Mouse (Mus musculus) layer of hippocampus, adult 18-20 months (tissue): ENCODE measurements around the gene Tfap2b. TPM values are rescaled to one million over a fixed set of nuclear protein-coding genes. Genes with fewer than 3 reads are reported as not detected.

ENCODE experiments used
- DNase-seq, 2 experiments: peaks; one replicate each; pipeline ENCODE4 v3.0.0; 2022; ENCODE audit warnings: low spot score in 2 of 2
- total RNA-seq, 2 experiments: library from RNA; stranded (reverse); gene quantifications; 2 replicates each; pipeline ENCODE4 v1.2.3; 2021

Gene Tfap2b
- total RNA-seq, 2 experiments from 2014 or later, result 0.15 TPM; not detected in 1

DNA sequence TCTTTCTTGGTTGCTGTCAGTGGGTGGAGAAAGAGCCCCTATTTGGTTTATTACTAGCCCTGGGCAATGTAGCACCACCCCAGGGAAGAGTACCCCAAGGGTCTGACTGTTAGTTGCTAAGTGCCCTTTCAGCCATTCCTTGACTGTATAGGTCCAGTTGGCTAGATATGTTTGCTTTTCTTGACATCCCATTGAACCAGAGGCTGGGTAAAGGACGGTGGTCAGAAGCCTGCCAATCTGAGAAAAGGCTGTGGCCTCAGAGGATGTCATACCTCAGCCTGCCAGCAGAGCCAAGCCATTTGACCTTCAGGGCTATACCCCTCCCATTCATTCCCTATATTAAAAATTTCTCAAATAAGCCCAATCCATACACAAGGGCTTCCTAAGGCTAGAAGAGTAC lies 24.0 kb downstream of the Tfap2b start:
- no peak for DNase-seq

DNA sequence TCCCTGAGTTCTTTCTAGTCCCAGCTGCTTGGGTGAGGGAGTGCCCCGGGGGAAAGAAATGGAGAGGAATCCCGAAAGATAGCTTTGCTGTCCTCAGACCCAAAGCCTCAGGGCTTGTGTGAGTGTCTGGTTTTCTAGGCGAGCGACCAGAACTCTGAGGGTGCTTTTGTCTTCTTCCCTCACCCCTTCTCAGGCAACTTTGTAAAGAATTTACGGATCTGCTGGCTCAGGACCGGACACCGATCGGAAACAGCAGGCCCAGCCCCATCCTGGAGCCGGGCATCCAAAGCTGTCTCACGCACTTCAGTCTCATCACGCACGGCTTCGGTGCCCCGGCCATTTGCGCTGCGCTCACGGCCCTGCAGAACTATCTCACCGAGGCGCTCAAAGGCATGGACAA lies 25.1 kb downstream of the Tfap2b start:
- DNase-seq, result no peak

DNA sequence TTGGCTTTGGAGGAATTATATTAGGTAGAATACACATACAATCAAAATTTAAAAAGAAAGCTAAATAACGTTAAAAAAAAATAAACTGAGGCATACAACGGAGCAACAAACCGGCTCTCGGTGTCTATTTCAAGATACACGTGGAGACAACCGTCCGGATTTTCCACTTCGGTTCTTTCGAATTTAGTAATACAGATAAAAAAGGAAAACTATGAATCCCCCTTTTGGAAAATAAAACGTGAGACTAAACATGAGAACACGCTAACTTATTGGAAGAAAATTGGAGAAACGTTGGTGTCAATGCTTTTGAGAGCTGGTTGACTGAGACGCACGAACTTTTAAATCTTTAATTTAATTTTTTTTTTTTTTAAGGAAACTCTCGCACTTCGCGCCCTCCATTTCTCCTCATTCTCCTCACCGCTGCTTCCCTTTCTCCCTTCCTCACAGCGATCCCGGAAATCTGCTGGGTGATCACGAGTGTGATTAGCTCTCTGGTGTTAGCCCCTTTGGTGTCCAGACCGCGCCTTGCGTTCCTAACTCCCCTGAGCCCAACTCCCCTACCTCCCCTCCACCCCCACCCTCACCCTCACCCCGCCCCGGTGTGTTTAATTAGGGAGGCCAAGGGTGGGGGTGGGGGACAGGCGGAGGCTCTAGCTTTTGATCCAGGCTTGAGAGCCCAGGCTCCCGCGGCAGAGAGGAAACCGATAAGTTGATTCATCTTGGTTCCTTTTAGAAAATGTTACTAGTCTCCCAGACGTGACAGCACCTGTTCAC lies 25.9 kb downstream of the Tfap2b start:
- no peak for DNase-seq

DNA sequence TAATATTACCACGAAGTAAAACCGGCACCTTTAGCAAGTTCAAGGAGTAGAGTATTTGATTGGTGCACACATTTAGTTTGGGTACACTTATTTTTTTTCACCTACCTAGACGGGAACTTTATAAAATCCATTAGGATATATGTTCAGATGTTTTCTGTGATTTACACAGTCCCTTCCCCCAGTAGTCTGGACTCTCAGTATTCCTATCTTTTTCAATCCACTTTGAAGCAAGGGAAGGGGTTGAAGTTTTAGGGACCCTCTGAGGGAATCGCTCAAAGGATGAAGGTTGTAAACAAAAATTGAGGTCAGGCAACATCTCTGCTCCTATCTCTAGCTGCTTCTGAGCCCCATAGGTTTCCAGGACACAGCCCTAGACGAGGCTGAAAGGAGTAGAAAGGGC lies 27.3 kb downstream of the Tfap2b start:
- DNase-seq, result no peak

DNA sequence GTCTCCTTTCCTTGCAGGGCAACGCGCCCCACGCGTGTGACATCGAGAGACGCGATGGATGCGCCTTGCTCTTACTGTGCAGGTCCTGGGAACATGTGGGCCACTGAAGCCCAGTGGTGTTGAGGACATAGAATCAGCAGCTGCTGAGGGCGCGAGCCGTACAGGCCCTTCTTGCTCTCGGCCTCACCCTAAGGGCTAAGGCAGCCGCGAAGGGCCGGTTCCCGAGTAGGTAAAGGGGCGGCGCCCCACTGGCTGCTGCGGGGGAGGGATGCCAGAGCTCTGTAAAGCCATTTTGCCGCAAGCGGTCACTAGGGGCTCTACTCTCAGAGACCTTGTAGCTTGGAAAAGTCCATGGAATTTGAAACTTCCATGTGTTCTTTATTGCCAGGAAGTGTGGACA lies 27.9 kb downstream of the Tfap2b start:
- no peak for DNase-seq

DNA sequence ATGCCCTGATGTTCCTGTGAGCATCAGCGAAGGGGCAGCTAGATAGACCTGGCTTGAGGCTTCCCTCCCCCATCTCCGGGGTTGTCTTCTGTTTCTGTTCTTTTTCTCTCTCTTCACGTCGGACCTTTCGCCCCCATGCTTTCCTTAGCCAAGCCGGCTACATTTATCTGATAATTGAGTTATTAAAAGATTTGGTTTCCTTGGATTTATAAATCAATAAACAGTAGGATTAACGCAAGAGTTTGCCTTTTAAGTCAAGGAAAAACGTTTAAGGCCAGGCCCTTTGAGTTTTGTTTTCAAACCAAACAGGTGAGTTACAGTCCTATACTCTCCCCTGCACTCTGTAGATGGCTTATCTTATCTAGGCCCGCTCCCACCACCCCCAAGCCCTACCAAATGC lies 28.3 kb downstream of the Tfap2b start:
- DNase-seq, result no peak

DNA sequence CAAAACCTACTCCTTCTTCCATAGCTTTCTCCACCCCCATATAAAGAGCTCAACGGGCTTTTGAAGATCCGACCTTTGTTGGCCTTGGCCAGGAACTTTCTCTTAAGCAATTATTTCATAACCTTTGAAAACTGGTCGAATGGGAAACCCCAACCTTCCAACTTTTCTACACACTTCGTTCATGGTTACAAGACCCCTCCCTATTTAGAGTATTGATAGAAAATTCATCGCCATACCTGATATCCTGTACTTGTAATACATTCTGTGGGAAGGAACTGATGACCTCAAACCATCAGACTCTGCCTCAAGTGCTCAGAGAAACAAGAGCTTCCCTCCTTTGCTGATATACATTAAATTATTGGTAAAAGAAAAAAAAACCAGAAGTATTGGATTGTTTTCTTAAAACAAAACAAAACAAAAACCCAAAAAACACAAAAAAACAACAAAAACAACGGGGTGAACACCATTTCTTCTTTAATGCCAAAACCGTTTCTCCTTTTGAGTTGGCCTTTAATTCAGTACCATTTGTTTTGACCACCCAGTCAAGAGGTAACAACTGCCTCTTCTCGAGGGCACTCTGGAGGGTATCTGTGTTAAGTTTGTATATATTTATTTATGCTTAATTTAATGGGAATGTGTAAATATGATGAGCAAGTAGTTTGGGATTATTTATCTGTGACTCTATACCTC lies 29.2 kb downstream of the Tfap2b start:
- no peak for DNase-seq

DNA sequence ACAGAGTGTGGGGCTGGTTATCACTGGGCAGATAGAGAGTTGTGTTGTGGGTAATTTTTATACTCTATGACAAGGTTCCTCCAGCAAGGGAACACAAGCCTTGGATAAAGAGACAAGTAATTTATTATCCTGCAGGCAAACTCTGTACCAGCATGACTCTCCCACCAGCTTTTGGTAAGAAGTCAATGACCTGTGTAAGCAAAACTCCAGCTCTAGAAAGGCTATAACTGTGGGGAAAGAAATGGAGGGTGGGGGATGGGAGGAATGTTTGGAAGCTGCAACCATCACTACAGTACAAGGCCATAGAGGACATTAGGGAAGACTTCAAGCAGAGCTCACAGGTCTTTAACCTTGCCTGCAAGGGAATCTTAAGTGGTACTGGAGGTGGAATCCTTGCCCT lies 31.3 kb downstream of the Tfap2b start:
- no peak for DNase-seq

DNA sequence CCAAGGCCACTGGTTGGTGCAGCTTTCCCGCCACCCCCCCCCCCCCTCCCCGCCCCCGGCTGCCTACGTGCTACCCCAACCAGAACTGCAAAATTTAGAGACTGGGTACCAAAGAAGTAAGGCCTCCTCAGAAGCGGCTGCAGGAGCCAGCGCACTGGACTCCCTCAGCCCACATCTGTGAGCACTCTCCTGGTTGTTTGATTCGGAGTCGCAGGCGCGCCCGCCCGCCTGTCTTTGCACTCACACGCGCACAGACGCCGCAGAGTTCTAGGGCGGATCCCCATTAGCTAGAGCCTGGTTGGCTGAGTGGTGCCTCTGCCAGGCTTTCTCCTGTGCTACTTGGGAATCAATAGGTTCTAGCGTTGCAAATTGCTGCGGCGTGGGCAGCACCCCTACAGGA lies 32.6 kb downstream of the Tfap2b start:
- DNase-seq, result no peak

DNA sequence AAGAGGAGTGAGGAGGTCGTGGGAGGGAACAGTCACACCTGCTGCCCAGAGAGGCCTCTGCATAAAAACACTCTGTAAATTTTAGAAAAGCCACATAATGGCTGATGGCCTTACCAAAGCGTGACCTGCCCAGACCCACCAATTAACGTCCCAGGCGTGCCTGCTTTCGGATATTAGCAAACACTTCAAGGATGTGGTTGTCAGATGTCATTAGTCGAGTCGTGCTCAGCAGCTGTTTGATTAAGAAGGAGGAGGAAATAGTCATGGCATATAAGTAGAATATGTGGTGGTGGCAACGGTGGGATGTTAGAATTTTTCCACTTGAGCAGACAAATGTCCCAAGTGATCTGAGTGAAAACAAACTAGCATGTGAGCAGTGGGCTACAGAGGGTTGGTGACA lies 33.3 kb downstream of the Tfap2b start:
- DNase-seq, result no peak

DNA sequence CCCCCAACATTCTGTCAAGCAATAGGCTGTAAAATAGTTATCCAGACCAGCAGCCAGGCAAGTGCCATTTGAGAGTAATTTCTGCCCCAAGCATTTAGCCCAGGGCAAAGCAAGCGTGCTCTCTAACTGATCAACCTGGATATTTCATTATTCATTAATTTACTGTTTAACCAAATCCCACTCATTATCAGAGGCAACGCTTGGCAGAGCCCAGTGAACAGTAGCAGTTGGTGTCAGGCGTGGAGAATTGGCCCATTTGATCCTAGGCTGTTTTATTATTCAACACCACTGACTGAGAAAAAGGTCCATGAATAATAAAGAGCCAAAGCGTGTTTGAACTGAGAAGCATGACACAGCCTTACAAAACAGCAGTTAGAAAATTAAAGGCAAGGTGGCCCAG lies 36.3 kb downstream of the Tfap2b start:
- DNase-seq, result no peak

DNA sequence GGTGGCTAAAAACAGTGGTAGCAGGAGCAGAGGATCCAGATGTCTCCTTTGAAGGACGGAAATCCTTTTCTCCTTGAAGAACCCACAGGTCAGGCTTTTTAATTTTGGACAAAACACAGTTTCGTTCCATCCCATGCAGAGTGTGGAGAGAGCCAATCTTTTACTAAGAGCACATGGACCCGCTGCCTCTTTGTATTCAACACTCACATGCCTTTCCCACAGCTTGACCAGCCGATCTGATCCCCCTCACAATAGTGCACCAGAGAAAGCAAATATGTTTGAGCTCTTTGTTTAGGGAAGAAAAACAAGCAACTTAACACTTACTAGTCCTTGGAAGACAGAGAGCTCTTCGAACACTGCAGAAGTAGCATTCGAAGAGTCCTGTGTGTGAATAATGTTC lies 42.6 kb downstream of the Tfap2b start:
- no peak for DNase-seq

DNA sequence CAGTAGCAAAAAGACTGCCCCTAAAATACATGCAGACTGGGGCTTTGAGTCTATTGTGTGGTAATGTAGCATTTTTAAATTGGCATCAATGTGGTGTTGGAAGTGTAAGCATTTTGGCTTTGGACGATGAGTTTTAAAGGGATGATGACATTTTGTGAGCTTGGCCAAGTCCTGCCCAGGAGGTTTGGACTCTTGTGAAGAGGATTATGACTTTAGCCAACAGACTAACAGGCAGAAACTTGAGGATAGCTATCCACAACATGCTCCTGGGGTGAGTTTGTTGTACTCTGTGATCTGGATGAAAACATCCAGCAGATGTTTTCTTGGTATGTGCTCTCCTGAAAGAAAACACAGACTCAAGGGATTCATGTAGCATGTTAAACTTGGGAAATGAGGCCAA lies 60.9 kb downstream of the Tfap2b start:
- no peak for DNase-seq

Other genes starting within 250 kb of the Tfap2b start
- gene Tfap2d, start 105.9 kb upstream of the Tfap2b start, total RNA-seq, result not detected